Mouse (Mus musculus) E14TG2a.4 (cell line): ENCODE measurements at regions not wholly inside any gene's neighbourhood (a gene's known extent, or its start where the extent isn't known, plus 50 kb on each side); places are given as distances from the start of the nearest gene placed in this dataset.

ENCODE experiments used
- H3K27me3 ChIP-seq: 2 replicates; pipeline ENCODE4 v1.6.1; 2014; ENCODE audit warnings: low read length, control low read depth; ENCODE audit not compliant: insufficient read depth
- H3K36me3 ChIP-seq: 2 replicates; pipeline ENCODE4 v1.6.1; 2014; ENCODE audit warnings: low read length, control low read depth; ENCODE audit not compliant: insufficient read depth
- H3K4me1 ChIP-seq: replicated peaks from 2 replicates; pipeline ENCODE4 v1.6.1; 2014; ENCODE audit warnings: low read depth, low read length, control low read depth
- H3K4me3 ChIP-seq: replicated peaks from 2 replicates; pipeline ENCODE4 v1.5.1; 2014; ENCODE audit warnings: mild to moderate bottlenecking, low read length
- H3K9me3 ChIP-seq: 2 replicates; pipeline ENCODE4 v1.6.1; 2014; ENCODE audit warnings: low read length, control low read depth
- CTCF ChIP-seq: conservative IDR thresholded peaks from 2 replicates; pipeline ENCODE4 v1.5.1; 2014; ENCODE audit warnings: low read length
- NANOG ChIP-seq: IDR thresholded peaks from 2 replicates; pipeline ENCODE4 v1.6.1; 2014; ENCODE audit warnings: borderline replicate concordance, low read length, mixed read lengths
- POU5F1 ChIP-seq: IDR thresholded peaks from 2 replicates; pipeline ENCODE4 v1.6.1; 2014; ENCODE audit warnings: low read length, borderline replicate concordance

DNA sequence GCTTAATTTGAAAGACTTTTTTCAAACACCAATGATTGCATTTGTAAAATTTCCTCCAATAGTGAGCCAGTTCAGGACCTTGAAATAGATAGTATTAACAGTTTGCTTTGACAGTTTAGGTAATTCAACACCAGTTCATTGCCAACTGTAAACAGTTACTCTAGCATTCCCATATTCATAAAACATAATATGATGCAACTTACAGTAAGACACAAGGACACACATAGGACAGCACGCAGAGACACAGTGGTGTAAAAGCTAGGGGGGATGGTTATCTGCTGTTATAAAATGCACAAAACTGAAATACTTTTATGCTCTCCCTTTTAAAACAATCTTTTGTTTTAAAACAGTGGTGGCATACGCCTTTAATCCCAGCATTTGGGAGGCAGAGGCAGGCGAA lies 122.7 kb upstream of the Rab11fip2 start:
- Histone ChIP-seq H3K27me3 (no peaks in the 10 kb centered on the region), H3K36me3 (no peaks in the 10 kb centered on the region), H3K4me3 (no peak overlapping the region), H3K9me3 (no peaks in the 10 kb centered on the region), H3K4me1 (peaks cover 4% of the 10 kb centered on the region)
- TF ChIP-seq NANOG (no peak), CTCF (no peak), POU5F1 (no peak)

DNA sequence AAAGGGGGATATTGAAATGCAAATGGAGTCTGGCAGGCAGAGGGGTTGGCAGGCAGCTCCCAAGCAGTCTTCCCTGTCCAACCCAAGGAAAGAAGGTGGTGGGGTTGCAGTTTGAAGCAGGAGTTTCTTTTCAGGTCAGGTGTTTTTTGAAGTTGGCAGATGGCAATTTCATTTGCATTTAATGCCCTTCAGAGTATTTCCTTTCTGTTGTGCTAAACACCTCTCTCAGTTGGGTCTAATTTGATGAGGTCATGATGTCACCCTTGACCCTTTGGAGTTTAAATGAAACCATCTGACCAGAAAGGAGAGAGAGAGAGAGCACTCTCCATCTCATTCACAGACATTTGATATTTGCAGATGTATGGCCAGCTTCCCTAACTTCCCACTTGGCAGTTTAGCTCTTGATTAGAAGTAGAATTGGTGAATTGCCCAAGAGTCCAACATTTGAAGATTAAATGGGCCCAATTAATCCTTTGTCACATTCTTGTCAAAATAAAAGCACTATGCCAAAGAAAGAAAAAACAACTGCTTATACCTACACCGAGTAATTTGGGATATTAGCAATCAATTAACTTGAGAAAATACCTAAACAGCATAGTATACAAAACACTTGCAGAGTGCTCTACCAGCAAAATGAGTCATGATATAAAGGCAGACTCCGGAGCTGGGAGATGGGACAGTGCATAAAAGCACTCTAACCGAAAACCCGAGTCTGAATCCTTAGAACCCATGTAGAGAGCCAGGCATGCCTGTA lies 111.8 kb upstream of the Rab11fip2 start:
- Histone ChIP-seq H3K27me3 (no peaks in the 10 kb centered on the region), H3K36me3 (no peaks in the 10 kb centered on the region), H3K4me1 (peaks cover 46% of the 10 kb centered on the region), H3K4me3 (no peak overlapping the region), H3K9me3 (no peaks in the 10 kb centered on the region)
- TF ChIP-seq POU5F1 (peak; percentile 58; the same call in 1 of the 2 replicates), NANOG (peak; percentile 57; the same call in 1 of the 2 replicates), CTCF (no peak)

DNA sequence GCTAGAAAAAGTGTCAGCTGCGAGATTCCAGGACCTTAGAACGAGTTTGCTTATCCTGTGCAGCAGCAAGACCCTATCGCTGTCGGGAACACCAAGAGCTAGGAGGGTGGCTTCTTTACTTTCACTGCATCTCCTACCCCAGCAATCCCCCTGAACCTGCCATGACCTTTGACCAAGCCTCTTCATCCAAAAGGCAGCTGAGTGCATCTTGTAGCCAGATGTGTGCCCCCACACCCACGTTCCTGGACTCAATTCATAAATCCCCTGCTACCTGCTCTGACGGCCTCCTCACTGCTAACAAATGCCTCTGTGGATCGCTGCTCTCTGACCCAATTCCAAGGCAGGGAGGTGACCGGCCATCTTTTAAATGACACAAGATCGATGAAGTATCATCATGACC lies 107.7 kb upstream of the Rab11fip2 start:
- H3K4me3 ChIP-seq: no peak overlapping the region
- no peaks in the 10 kb centered on the region for H3K36me3 ChIP-seq
- peaks cover 23% of the 10 kb centered on the region for H3K4me1 ChIP-seq
- no peaks in the 10 kb centered on the region for H3K27me3 ChIP-seq
- no peaks in the 10 kb centered on the region for H3K9me3 ChIP-seq
- TF ChIP-seq NANOG: no peak
- no peak for TF ChIP-seq CTCF
- TF ChIP-seq POU5F1: no peak

DNA sequence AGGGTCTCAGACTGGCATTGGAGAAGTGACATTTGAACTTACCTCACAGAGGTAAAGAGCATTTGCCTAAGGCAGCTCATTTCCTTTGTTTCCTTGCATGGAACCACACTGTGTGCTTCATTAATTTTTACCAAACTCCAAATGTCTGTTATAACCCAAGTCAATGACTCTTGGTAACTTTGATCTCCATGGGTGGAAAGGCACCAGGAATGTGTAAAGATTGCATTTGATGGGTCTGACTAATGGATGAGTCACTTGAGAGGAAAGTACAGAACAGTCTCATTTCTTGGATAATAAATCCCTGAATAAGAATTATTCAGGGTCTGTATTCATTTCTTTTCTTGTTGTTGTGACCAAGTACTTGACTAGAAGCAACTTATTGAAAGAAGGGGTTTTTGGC lies 97.3 kb upstream of the Rab11fip2 start:
- H3K36me3 ChIP-seq: no peaks in the 10 kb centered on the region
- no peaks in the 10 kb centered on the region for H3K4me1 ChIP-seq
- H3K27me3 ChIP-seq: no peaks in the 10 kb centered on the region
- H3K9me3 ChIP-seq: no peaks in the 10 kb centered on the region
- no peak overlapping the region for H3K4me3 ChIP-seq
- no peak for TF ChIP-seq NANOG
- TF ChIP-seq POU5F1: no peak
- TF ChIP-seq CTCF: no peak

DNA sequence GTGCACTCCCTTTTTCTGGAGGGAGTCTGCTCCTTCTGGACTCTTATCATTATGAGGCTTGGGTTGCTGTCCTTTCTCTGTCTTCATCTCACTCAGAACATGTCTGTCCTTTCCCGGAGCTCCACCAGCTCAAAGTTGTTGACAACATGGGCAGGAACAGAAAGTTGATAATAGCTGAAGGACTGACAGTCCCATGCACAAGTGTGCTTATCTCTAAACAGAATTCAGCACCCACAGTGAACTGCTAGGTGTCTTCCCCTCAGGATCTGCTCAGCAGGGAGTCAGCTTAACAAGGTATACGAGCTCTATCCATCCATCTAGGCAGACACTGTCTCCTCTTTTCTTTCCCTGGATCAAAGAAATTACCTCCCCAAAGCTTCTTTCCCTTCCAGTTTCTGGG lies 89.2 kb upstream of the Rab11fip2 start:
- TF ChIP-seq CTCF (no peak), NANOG (no peak), POU5F1 (no peak)
- no peak overlapping the region for H3K4me3 ChIP-seq
- no peaks in the 10 kb centered on the region for H3K4me1 ChIP-seq
- H3K27me3 ChIP-seq: no peaks in the 10 kb centered on the region
- H3K36me3 ChIP-seq: no peaks in the 10 kb centered on the region
- H3K9me3 ChIP-seq: no peaks in the 10 kb centered on the region

DNA sequence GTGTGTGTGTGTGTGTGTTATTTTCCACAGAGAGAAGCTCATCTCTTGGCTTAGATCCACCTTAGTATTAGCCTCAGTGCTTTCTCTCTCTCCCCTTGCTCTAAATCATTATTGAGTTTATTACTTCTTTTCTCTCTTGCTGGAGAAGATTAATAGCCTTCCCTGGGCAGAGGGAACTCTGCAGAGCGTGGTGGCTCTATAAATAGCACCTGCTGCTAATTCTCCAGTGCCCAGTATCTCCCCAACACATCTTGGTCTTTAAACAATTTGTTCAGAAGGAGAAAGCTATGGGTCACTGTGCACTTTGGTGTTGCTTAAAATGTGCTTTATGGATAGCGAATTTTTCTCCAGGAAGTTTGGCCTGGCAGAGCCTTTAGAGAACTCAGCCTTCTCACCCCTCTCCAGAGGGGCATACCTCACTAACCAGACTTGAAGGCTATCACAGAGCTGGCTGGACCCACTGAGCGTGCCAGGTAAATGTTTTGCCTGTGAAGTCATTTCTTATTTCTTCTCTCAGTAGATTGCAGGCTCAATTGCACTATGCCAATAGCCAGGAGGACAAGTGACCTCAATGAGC lies 86.8 kb upstream of the Rab11fip2 start:
- TF ChIP-seq POU5F1 (no peak), CTCF (no peak), NANOG (no peak)
- Histone ChIP-seq H3K4me1 (no peaks in the 10 kb centered on the region), H3K27me3 (no peaks in the 10 kb centered on the region), H3K36me3 (no peaks in the 10 kb centered on the region), H3K9me3 (no peaks in the 10 kb centered on the region), H3K4me3 (no peak overlapping the region)

DNA sequence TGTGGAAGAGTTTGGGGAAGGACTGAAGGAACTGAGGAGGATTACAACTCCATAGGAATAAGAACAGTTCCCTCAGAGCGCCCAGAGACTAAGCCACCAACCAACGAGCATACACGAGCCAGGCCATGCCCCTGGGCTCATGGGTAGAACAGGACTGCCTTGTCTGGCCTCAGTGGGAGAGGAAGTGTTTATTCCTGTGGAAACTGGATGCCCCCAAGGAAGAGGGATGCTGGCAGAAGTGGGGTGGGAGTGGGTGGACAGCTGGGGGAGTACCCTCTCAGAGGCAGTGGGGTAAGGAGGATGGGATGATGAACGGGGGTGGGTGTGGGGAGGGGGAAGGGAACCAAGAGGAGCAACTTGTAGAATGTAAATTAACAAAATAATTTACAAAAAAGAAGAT lies 86.3 kb upstream of the Rab11fip2 start:
- Histone ChIP-seq H3K36me3 (no peaks in the 10 kb centered on the region), H3K4me3 (no peak overlapping the region), H3K4me1 (no peaks in the 10 kb centered on the region), H3K27me3 (no peaks in the 10 kb centered on the region), H3K9me3 (no peaks in the 10 kb centered on the region)
- TF ChIP-seq CTCF (no peak), NANOG (no peak), POU5F1 (no peak)

DNA sequence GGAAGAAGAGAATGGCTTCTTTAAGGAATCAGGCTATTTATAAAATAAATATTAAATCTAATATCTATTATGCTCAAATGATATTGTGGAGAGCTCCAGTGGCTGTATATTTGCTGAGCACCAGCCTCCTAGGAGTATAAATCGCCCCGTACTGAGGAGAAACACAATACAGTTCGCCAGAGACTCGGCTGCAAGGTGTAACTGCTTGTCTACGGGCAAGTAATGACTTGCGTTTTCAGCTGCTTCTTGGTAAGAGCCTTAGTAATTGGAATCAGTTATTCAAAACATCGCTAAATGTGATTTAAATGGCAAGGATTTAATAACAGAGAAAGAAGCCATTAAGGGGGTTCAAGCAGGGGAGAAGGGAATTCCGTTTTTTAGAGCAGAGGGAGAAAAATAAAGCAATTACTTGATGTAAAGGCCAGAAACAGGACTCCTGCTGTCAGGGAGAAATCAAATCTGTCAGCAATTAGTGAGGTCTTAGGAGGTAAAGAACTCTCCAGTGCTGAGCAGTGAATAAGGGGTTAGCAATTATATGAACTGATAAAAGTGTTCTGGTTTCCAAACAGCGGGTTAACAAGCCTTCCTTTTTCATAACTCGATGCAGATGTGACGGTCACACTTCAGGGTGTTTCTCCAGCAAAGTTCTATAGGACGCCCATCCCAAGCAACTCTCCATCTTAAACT lies 72.3 kb upstream of the Rab11fip2 start:
- Histone ChIP-seq H3K4me1 (no peaks in the 10 kb centered on the region), H3K36me3 (no peaks in the 10 kb centered on the region), H3K4me3 (no peak overlapping the region), H3K9me3 (no peaks in the 10 kb centered on the region), H3K27me3 (no peaks in the 10 kb centered on the region)
- no peak for TF ChIP-seq POU5F1
- TF ChIP-seq NANOG: no peak
- TF ChIP-seq CTCF: no peak

DNA sequence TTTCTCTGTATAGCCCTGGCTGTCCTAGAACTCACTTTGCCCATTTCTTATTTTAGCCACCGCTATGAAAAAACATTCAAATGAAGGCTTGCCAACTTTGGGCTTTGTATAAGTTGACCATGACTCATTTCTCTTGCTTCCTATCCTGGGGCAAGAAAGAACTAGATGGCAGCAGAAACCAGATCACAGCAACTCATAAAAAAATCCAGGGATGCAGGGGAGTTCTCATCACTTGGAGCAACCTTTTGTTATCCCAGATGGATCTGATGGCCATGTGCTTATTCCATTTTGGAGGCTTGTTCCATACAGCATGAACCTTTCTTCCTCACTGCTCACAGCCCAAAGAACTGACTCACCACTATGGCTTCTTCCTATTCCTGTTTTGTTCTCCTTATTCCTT lies 52.1 kb upstream of the Rab11fip2 start:
- Histone ChIP-seq H3K36me3 (no peaks in the 10 kb centered on the region), H3K4me1 (no peaks in the 10 kb centered on the region), H3K9me3 (no peaks in the 10 kb centered on the region), H3K4me3 (no peak overlapping the region), H3K27me3 (no peaks in the 10 kb centered on the region)
- TF ChIP-seq POU5F1 (no peak), CTCF (no peak)
